Mouse (Mus musculus): Measurements from ENCODE around the gene Foxp1. TPM values are rescaled to one million over a fixed set of nuclear protein-coding genes. Genes with fewer than 3 reads are reported as not detected.

Foxp1 gene
- polyA plus RNA-seq, 1 experiment = 129 TPM

GRCm38 (mm10) chr6:99377716-99378115, 144.8 kb downstream of the Foxp1 start:
- no peak overlapping the region for H3K27ac ChIP-seq (ENCODE audit: control insufficient read depth, insufficient read depth, low read length)
- H3K36me3 ChIP-seq (ENCODE audit: control insufficient read depth, insufficient read depth, low read length) = no peaks in the 10 kb centered on the region
- peaks cover 64% of the 10 kb centered on the region for H3K4me1 ChIP-seq (replicated peaks; ENCODE audit: control insufficient read depth, insufficient read depth, low read length)
- DNase-seq = no peak
- 94% methylated on average over 4 of the region's 4 CpGs for WGBS
- TF ChIP-seq CTCF (IDR thresholded peaks at IDR 0.05; ENCODE audit: borderline replicate concordance, control insufficient read depth, extremely low read depth, insufficient read depth, low read length, poor library complexity) (no peak), POLR2A (IDR thresholded peaks at IDR 0.05; ENCODE audit: control insufficient read depth, extremely low read depth, insufficient read depth, low read length, poor library complexity) (no peak)
- no peak overlapping the region for H3K4me3 ChIP-seq (ENCODE audit: control insufficient read depth, insufficient read depth, low read length)
- H3K27me3 ChIP-seq (ENCODE audit: control insufficient read depth, insufficient read depth, low read length) = no peaks in the 10 kb centered on the region

- 82% methylated on average over 2 of the region's 2 CpGs for WGBS
- TF ChIP-seq POLR2A (IDR thresholded peaks at IDR 0.05; ENCODE audit: control insufficient read depth, extremely low read depth, insufficient read depth, low read length, poor library complexity) = no peak
- Histone ChIP-seq H3K36me3 (ENCODE audit: control insufficient read depth, insufficient read depth, low read length) (no peaks in the 10 kb centered on the region), H3K27ac (ENCODE audit: control insufficient read depth, insufficient read depth, low read length) (no peak overlapping the region), H3K4me3 (ENCODE audit: control insufficient read depth, insufficient read depth, low read length) (no peak overlapping the region), H3K27me3 (ENCODE audit: control insufficient read depth, insufficient read depth, low read length) (no peaks in the 10 kb centered on the region), H3K4me1 (replicated peaks; ENCODE audit: control insufficient read depth, insufficient read depth, low read length) (peaks cover 59% of the 10 kb centered on the region)
- DNase-seq = no peak
These were observed 145.4 kb downstream of the Foxp1 start for GRCm38 (mm10) chr6:99377131-99377530.

GRCm38 (mm10) chr6:99376721-99377120, 145.8 kb downstream of the Foxp1 start:
- 93% methylated on average over 8 of the region's 8 CpGs for WGBS
- no peak for TF ChIP-seq POLR2A (IDR thresholded peaks at IDR 0.05; ENCODE audit: control insufficient read depth, extremely low read depth, insufficient read depth, low read length, poor library complexity)
- TF ChIP-seq CTCF (IDR thresholded peaks at IDR 0.05; ENCODE audit: borderline replicate concordance, control insufficient read depth, extremely low read depth, insufficient read depth, low read length, poor library complexity) = no peak
- Histone ChIP-seq H3K27me3 (ENCODE audit: control insufficient read depth, insufficient read depth, low read length) (no peaks in the 10 kb centered on the region), H3K27ac (ENCODE audit: control insufficient read depth, insufficient read depth, low read length) (peak overlapping the region; percentile 81), H3K36me3 (ENCODE audit: control insufficient read depth, insufficient read depth, low read length) (no peaks in the 10 kb centered on the region), H3K4me1 (replicated peaks; ENCODE audit: control insufficient read depth, insufficient read depth, low read length) (peaks cover 58% of the 10 kb centered on the region), H3K4me3 (ENCODE audit: control insufficient read depth, insufficient read depth, low read length) (no peak overlapping the region)
- no peak for DNase-seq

GRCm38 (mm10) chr6:99375865-99376264, 146.7 kb downstream of the Foxp1 start:
- DNase-seq = peak; percentile 59
- no peaks in the 10 kb centered on the region for H3K27me3 ChIP-seq (ENCODE audit: control insufficient read depth, insufficient read depth, low read length)
- no peaks in the 10 kb centered on the region for H3K36me3 ChIP-seq (ENCODE audit: control insufficient read depth, insufficient read depth, low read length)
- H3K4me1 ChIP-seq (replicated peaks; ENCODE audit: control insufficient read depth, insufficient read depth, low read length) = peaks cover 52% of the 10 kb centered on the region
- H3K27ac ChIP-seq (ENCODE audit: control insufficient read depth, insufficient read depth, low read length) = peak overlapping the region; percentile 81
- no peak for TF ChIP-seq POLR2A (IDR thresholded peaks at IDR 0.05; ENCODE audit: control insufficient read depth, extremely low read depth, insufficient read depth, low read length, poor library complexity)
- no peak for TF ChIP-seq CTCF (IDR thresholded peaks at IDR 0.05; ENCODE audit: borderline replicate concordance, control insufficient read depth, extremely low read depth, insufficient read depth, low read length, poor library complexity)
- peak overlapping the region; percentile 5 for H3K4me3 ChIP-seq (ENCODE audit: control insufficient read depth, insufficient read depth, low read length)
- WGBS = 10% methylated on average over 6 of the region's 6 CpGs

GRCm38 (mm10) chr6:99375376-99375775, 147.1 kb downstream of the Foxp1 start:
- TF ChIP-seq CTCF (IDR thresholded peaks at IDR 0.05; ENCODE audit: borderline replicate concordance, control insufficient read depth, extremely low read depth, insufficient read depth, low read length, poor library complexity) (no peak), POLR2A (IDR thresholded peaks at IDR 0.05; ENCODE audit: control insufficient read depth, extremely low read depth, insufficient read depth, low read length, poor library complexity) (no peak)
- Histone ChIP-seq H3K4me1 (replicated peaks; ENCODE audit: control insufficient read depth, insufficient read depth, low read length) (peaks cover 51% of the 10 kb centered on the region), H3K4me3 (ENCODE audit: control insufficient read depth, insufficient read depth, low read length) (peak overlapping the region; percentile 5), H3K36me3 (ENCODE audit: control insufficient read depth, insufficient read depth, low read length) (no peaks in the 10 kb centered on the region), H3K27me3 (ENCODE audit: control insufficient read depth, insufficient read depth, low read length) (no peaks in the 10 kb centered on the region), H3K27ac (ENCODE audit: control insufficient read depth, insufficient read depth, low read length) (peak overlapping the region; percentile 81)
- WGBS = 21% methylated on average over 4 of the region's 4 CpGs
- no peak for DNase-seq

- no peak for TF ChIP-seq POLR2A (IDR thresholded peaks at IDR 0.05; ENCODE audit: control insufficient read depth, extremely low read depth, insufficient read depth, low read length, poor library complexity)
- no peak for TF ChIP-seq CTCF (IDR thresholded peaks at IDR 0.05; ENCODE audit: borderline replicate concordance, control insufficient read depth, extremely low read depth, insufficient read depth, low read length, poor library complexity)
- H3K36me3 ChIP-seq (ENCODE audit: control insufficient read depth, insufficient read depth, low read length) = no peaks in the 10 kb centered on the region
- peaks cover 51% of the 10 kb centered on the region for H3K4me1 ChIP-seq (replicated peaks; ENCODE audit: control insufficient read depth, insufficient read depth, low read length)
- peak overlapping the region; percentile 81 for H3K27ac ChIP-seq (ENCODE audit: control insufficient read depth, insufficient read depth, low read length)
- no peak for DNase-seq
- WGBS = 12% methylated on average over 19 of the region's 19 CpGs
- H3K27me3 ChIP-seq (ENCODE audit: control insufficient read depth, insufficient read depth, low read length) = no peaks in the 10 kb centered on the region
- no peak overlapping the region for H3K4me3 ChIP-seq (ENCODE audit: control insufficient read depth, insufficient read depth, low read length)
These were observed 147.9 kb downstream of the Foxp1 start for GRCm38 (mm10) chr6:99374448-99375271.
